Mouse (Mus musculus): ENCODE data around the gene Dnaic1.
A peak's percentile ranks its signal among the peaks of the same experiment; 100 is the strongest.

Dnaic1 gene

GRCm38 (mm10) chr4:41569411-41569885 is at the start of gene Dnaic1, which contains the start of gene Fam219a:
Dnaic1 (plus strand) TSS chr4:41569775.
Fam219a (minus strand) TSS chr4:41569538.
- DNase-seq (ENCODE audit: low spot score), result peak; percentile 98

GRCm38 (mm10) chr4:41520641-41521040 is 48.9 kb upstream of the Dnaic1 start:
- no peak for DNase-seq (ENCODE audit: low spot score)

GRCm38 (mm10) chr4:41522136-41522535 is 47.4 kb upstream of the Dnaic1 start:
- DNase-seq (ENCODE audit: low spot score), result no peak

- DNase-seq (ENCODE audit: low spot score), result no peak
Measured at GRCm38 (mm10) chr4:41522788-41523187, 46.8 kb upstream of the Dnaic1 start.

GRCm38 (mm10) chr4:41523839-41524238 is 45.7 kb upstream of the Dnaic1 start:
- DNase-seq (ENCODE audit: low spot score), result no peak

- no peak for DNase-seq (ENCODE audit: low spot score)
Measured at GRCm38 (mm10) chr4:41524829-41525228, 44.7 kb upstream of the Dnaic1 start.

GRCm38 (mm10) chr4:41526553-41526952 is 43.0 kb upstream of the Dnaic1 start:
- no peak for DNase-seq (ENCODE audit: low spot score)

- DNase-seq (ENCODE audit: low spot score), result no peak
Measured at GRCm38 (mm10) chr4:41527076-41527475, 42.5 kb upstream of the Dnaic1 start.

- no peak for DNase-seq (ENCODE audit: low spot score)
Measured at GRCm38 (mm10) chr4:41527996-41528395, 41.6 kb upstream of the Dnaic1 start.

GRCm38 (mm10) chr4:41532420-41532819 is 37.2 kb upstream of the Dnaic1 start:
- DNase-seq (ENCODE audit: low spot score), result peak; percentile 74

GRCm38 (mm10) chr4:41534866-41535265 is 34.7 kb upstream of the Dnaic1 start:
- DNase-seq (ENCODE audit: low spot score), result no peak

GRCm38 (mm10) chr4:41542136-41542535 is 27.4 kb upstream of the Dnaic1 start:
- DNase-seq (ENCODE audit: low spot score), result no peak

- DNase-seq (ENCODE audit: low spot score), result peak; percentile 67
Measured at GRCm38 (mm10) chr4:41545985-41546384, 23.6 kb upstream of the Dnaic1 start.

GRCm38 (mm10) chr4:41547086-41547485 is 22.5 kb upstream of the Dnaic1 start:
- DNase-seq (ENCODE audit: low spot score), result no peak

- DNase-seq (ENCODE audit: low spot score), result peak; percentile 77
Measured at GRCm38 (mm10) chr4:41552529-41552928, 17.0 kb upstream of the Dnaic1 start.

GRCm38 (mm10) chr4:41553116-41553515 is 16.5 kb upstream of the Dnaic1 start:
- DNase-seq (ENCODE audit: low spot score), result no peak

- DNase-seq (ENCODE audit: low spot score), result peak; percentile 53
Measured at GRCm38 (mm10) chr4:41554994-41555663, 14.4 kb upstream of the Dnaic1 start.

- no peak for DNase-seq (ENCODE audit: low spot score)
Measured at GRCm38 (mm10) chr4:41556311-41556953, 13.1 kb upstream of the Dnaic1 start.

- DNase-seq (ENCODE audit: low spot score), result no peak
Measured at GRCm38 (mm10) chr4:41557092-41557491, 12.5 kb upstream of the Dnaic1 start.

- no peak for DNase-seq (ENCODE audit: low spot score)
Measured at GRCm38 (mm10) chr4:41563297-41563696, 6.3 kb upstream of the Dnaic1 start.

GRCm38 (mm10) chr4:41566123-41566522 is 3.5 kb upstream of the Dnaic1 start:
- no peak for DNase-seq (ENCODE audit: low spot score)

- DNase-seq (ENCODE audit: low spot score), result peak; percentile 48
Measured at GRCm38 (mm10) chr4:41568239-41568638, 1.3 kb upstream of the Dnaic1 start.

- peak; percentile 73 for DNase-seq (ENCODE audit: low spot score)
Measured at GRCm38 (mm10) chr4:41568682-41569410, 729 bp upstream of the Dnaic1 start.
